Mouse (Mus musculus): Measurements from ENCODE around the gene BC016579. TPM values are rescaled to one million over a fixed set of nuclear protein-coding genes. Genes with fewer than 3 reads are reported as not detected.

The BC016579 gene
- polyA plus RNA-seq, 1 experiment: not detected

DNA sequence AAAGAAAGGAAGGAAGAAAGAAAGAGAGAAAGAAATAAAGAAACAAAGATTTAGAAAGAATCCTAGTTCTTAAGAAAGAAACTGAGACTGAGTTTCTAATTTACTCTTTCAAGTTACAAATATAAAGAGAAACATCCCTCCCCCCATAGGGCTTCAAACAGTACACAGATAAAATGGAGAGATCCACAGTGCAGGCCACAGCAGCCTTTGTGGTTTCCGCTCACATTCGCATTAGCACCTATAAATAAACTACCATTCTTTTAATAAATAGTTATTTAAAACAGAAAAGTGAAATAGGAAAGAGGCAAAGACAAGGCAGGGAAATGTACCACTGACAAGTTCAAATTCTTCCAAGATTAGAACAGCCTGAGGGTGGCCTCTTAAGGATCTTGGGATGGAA lies 29.1 kb downstream of the BC016579 start:
- H3K27ac ChIP-seq (replicated peaks; ENCODE audit: low read depth, low read length): no peak overlapping the region
- H3K4me3 ChIP-seq (ENCODE audit: insufficient read depth, low read depth, low read length): no peak overlapping the region
- H3K4me1 ChIP-seq (ENCODE audit: control insufficient read depth, insufficient read depth, insufficient read length, low read length): no peaks in the 10 kb centered on the region

DNA sequence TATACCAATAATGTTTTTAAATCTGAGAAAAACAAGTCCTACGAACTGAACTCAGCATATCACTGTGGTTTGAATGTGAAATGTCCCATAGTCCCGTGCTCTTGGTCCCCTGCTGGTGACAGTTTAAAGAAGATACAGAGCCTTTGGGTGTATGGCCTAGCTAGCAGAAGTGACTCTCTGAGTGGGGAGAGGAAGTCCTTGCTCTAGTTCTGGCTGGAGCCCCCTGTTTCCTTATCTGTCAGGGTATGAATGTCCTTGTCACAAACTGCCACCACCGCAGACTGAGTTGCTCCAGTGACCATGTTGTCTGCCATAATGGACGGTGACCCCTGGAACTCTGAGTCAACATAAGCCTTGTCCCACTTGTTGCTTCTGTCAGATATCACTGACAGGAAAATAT lies 30.6 kb downstream of the BC016579 start:
- Histone ChIP-seq H3K4me1 (ENCODE audit: control insufficient read depth, insufficient read depth, insufficient read length, low read length) (no peaks in the 10 kb centered on the region), H3K4me3 (ENCODE audit: insufficient read depth, low read depth, low read length) (no peak overlapping the region)

DNA sequence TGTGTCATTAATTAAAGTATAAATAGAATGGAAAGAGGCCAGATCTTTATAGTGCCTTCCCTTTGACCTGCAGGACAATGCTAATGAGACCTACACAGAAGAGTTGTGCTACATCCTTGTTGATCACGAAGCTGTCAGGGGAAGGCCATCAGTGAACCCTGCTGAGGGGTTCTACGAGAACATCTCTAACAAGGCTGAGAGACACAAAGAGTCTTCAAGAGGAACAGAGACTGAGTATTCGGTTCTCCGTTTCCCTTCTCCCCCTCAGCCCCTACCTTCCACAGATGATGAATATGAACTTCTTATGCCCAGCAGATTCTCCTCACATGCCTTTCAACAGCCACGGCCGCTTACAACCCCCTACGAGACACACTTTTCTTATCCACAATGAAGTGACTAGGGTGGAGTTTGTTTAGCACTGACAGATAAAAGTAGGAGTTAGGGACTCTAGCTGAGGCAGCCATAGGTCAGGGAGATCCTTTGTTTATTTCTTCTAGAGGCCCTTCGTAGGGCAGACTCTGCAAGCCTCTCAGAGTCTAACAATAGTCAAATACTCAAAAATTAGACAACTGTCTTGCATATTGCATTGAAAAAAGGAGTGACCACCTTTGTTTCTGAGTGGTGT lies 34.0 kb downstream of the BC016579 start:
- Histone ChIP-seq H3K27ac (replicated peaks; ENCODE audit: low read depth, low read length) (no peak overlapping the region), H3K4me3 (ENCODE audit: insufficient read depth, low read depth, low read length) (no peak overlapping the region), H3K4me1 (ENCODE audit: control insufficient read depth, insufficient read depth, insufficient read length, low read length) (no peaks in the 10 kb centered on the region)

More for the DNA sequence above, 30.6 kb downstream of the BC016579 start:
- H3K27ac ChIP-seq (replicated peaks; ENCODE audit: low read depth, low read length): no peak overlapping the region

DNA sequence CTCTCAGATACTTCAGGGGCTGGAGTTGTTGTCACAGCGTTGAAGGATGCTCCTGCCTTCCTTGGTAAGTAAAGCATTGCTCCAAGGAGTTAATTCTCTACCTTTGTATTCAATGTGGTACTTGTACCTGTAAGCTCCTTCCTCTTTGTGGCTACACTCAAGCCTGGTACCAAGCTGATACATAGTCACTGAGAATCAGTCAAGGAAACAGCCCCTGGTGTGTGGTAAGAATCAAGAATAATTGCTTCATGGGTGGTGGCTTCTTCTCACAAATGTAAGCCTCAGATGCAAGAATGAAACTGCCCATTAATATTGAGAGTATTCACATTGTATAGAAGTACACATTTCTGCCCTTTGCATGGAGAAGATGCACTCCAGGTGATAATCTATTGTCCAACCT lies 37.9 kb downstream of the BC016579 start:
- Histone ChIP-seq H3K27ac (replicated peaks; ENCODE audit: low read depth, low read length) (no peak overlapping the region), H3K4me1 (ENCODE audit: control insufficient read depth, insufficient read depth, insufficient read length, low read length) (no peaks in the 10 kb centered on the region), H3K4me3 (ENCODE audit: insufficient read depth, low read depth, low read length) (no peak overlapping the region)

DNA sequence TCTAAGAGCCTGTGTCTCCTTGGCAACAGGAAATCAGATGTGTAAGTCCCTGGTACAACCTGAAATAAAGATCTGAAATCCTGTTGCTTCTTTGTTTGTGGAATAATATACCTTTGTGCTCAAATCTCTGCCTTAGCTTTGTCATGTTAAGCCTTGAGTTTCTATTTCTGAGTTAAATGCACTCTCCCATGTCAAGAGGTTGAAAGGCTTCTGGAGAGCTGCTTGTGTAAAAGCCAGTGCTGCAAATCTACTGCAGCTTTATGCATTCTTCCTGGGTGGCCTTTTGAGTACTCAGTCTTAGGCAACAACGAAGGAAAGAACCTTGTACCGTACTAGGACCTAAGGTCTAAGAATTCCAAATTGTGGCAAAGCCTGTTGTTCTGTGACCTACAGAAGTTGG lies 40.6 kb downstream of the BC016579 start:
- Histone ChIP-seq H3K4me3 (ENCODE audit: insufficient read depth, low read depth, low read length) (no peak overlapping the region), H3K27ac (replicated peaks; ENCODE audit: low read depth, low read length) (no peak overlapping the region), H3K4me1 (ENCODE audit: control insufficient read depth, insufficient read depth, insufficient read length, low read length) (no peaks in the 10 kb centered on the region)

DNA sequence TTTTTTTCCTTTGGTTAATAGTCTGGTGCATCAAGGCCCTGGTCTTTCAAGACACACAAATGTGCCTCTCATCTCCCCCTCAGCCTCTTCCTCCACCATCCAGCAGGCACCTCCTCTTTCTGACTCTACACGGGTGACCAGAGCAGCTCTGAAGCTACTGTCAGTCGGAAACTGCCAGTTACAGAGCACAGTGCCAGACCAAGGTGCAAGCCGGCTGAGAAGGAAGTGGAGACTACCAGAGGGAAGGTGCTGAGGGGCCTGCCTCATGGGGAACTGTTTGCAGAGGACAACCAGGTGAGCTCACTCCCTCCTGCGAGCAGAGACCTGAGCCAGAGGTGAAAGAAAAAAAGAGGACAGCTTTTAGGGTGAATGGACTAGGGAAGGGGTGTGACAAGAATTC lies 43.6 kb downstream of the BC016579 start, which contains the start of gene Gcsam:
Gene Gcsam (plus strand): TSS at position 114 of the 400 bp plus-strand sequence.
- no peak within 1 kb of the TSS for H3K4me3 ChIP-seq (ENCODE audit: insufficient read depth, low read depth, low read length)
- H3K27ac ChIP-seq (replicated peaks; ENCODE audit: low read depth, low read length): no peak within 1 kb of the TSS
- no peaks in the 10 kb centered on the region for H3K4me1 ChIP-seq (ENCODE audit: control insufficient read depth, insufficient read depth, insufficient read length, low read length)

DNA sequence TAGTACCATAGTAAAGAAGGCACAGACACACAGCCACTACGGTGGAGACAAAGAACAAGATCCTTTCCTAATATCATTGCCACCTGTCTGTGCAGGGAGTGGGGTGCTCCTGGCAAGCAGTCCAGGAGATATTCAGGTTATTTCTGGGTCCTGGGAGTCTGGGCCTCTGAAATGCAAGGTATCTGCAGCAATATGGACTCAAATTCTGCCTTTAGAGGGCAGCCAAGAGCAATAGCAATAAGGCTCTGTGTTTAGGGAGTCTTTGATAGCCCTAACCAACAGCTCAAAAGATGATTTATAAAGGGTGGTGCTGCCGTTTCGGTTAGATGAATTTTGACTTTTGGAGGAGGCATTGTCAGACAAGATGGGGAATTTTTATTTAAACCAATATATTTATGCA lies 44.6 kb downstream of the BC016579 start:
- Histone ChIP-seq H3K4me3 (ENCODE audit: insufficient read depth, low read depth, low read length) (no peak overlapping the region), H3K4me1 (ENCODE audit: control insufficient read depth, insufficient read depth, insufficient read length, low read length) (no peaks in the 10 kb centered on the region), H3K27ac (replicated peaks; ENCODE audit: low read depth, low read length) (no peak overlapping the region)

DNA sequence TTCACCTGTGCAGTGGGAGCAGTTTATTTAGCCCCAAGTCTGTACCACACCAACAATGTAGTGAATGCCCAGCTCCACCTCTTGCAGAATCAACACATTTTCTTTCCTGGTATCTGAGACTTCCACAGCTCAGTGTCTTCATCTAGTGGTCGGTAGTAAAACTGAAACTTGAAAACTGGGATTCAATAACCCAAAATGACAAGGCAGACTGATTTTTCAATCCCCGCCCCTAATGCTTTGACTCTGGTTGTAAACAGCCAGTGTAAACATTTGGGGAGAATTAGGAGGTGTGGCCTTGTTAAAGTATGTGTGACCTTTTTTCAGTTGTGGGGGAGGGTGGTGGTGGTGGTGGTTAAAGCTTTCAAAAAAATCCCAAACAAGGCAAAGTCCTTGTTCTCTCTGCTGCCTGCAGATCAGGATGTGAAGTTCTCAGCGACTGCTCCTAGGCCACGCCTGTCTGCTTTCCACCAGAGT lies 45.4 kb downstream of the BC016579 start:
- no peaks in the 10 kb centered on the region for H3K4me1 ChIP-seq (ENCODE audit: control insufficient read depth, insufficient read depth, insufficient read length, low read length)
- peak overlapping the region; percentile 42 for H3K27ac ChIP-seq (replicated peaks; ENCODE audit: low read depth, low read length)
- H3K4me3 ChIP-seq (ENCODE audit: insufficient read depth, low read depth, low read length): 0 out of 2 replicates have a peak overlapping the region, but pooled peaks have one; percentile 19

DNA sequence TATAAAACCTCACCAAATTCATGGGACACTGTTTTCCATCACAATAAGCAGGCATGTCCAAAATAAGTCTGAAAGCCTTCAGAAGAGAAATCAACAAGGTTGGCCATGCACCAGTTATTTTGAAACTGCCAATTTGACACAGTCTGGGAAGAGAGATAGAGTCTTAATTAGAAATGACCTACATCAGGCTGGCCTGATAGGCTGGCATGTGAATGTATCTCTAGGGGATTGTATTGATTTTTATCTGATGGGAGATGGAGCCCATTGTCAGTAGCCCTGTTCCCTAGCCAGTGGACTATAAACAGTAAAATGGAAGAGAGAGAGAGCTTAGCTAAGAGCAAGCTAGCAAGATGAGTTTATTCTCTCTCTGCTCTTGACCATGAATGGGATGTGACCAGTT lies 58.4 kb downstream of the BC016579 start:
- Histone ChIP-seq H3K4me1 (ENCODE audit: control insufficient read depth, insufficient read depth, insufficient read length, low read length) (no peaks in the 10 kb centered on the region), H3K27ac (replicated peaks; ENCODE audit: low read depth, low read length) (no peak overlapping the region), H3K4me3 (ENCODE audit: insufficient read depth, low read depth, low read length) (no peak overlapping the region)

DNA sequence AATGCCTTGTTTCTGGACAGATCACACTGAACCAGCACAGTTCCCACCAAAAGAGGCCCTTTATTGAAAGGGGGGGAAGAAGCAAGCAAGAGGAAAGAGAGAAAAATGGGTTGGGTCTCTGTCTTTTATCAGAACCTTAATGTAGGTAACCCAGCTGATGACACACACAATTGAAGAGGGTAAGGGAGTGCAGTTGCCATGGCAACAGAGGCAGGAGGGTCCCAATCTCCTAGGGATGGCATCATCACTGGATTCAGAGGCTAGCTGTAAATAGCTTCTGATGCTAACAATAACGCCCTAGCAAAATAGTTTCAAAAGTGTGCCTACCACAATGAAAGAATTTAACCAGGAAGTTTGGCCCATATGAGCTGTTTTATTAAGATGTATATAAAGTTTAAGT lies 60.2 kb downstream of the BC016579 start:
- Histone ChIP-seq H3K27ac (replicated peaks; ENCODE audit: low read depth, low read length) (no peak overlapping the region), H3K4me3 (ENCODE audit: insufficient read depth, low read depth, low read length) (no peak overlapping the region), H3K4me1 (ENCODE audit: control insufficient read depth, insufficient read depth, insufficient read length, low read length) (no peaks in the 10 kb centered on the region)

DNA sequence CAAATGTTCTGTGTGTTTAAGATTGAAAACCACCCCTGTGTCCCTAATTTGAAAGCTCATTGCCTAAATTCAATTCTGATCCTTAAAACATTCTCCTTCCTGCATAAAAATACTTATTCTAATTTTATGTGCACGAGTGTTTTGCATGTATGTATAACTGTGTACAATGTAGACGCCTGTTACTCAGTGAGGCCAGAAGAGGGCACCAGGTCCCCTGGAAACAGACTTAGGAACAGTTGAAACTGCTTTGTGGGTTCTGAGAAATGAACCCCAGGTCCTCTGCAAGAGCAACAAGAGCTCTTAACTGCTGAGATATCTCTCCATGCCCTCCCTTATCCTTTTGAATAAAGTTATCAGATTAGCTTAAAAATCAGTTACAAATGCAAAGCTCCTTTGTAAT lies 71.4 kb downstream of the BC016579 start:
- no peaks in the 10 kb centered on the region for H3K4me1 ChIP-seq (ENCODE audit: control insufficient read depth, insufficient read depth, insufficient read length, low read length)
- H3K4me3 ChIP-seq (ENCODE audit: insufficient read depth, low read depth, low read length): no peak overlapping the region
- H3K27ac ChIP-seq (replicated peaks; ENCODE audit: low read depth, low read length): no peak overlapping the region

DNA sequence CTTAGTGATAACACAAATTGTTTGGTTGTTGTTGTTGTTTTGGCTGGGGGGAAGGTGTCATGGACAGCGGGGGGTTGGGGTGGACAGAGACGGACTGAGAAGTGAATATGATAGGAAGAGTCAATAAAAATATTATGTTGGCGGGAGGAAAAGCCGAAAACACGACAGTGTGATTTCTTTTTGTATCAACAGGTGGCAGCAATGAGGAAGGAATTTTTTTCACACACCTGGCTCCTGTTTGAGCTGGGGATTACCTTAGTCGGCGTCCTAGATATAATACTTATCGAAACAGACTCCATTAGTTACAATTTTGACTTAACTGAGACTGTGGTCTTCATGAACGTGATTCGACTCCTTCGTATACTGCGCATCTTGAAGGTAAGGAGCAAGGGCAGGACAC lies 74.0 kb downstream of the BC016579 start:
- Histone ChIP-seq H3K27ac (replicated peaks; ENCODE audit: low read depth, low read length) (no peak overlapping the region), H3K4me1 (ENCODE audit: control insufficient read depth, insufficient read depth, insufficient read length, low read length) (no peaks in the 10 kb centered on the region), H3K4me3 (ENCODE audit: insufficient read depth, low read depth, low read length) (no peak overlapping the region)

Other genes starting within 250 kb of the BC016579 start
- 39.3 and 47.9 TPM in 2 replicates for gene Cd200, start 245.0 kb downstream of the BC016579 start, polyA plus RNA-seq (2012; ENCODE audit: insufficient read depth, insufficient read length, missing spikeins)
- not detected in 2 replicates for gene Gm609, start 161.1 kb downstream of the BC016579 start, polyA plus RNA-seq (2012; ENCODE audit: insufficient read depth, insufficient read length, missing spikeins)
- not detected in 2 replicates for gene Gm17783, start 122.0 kb downstream of the BC016579 start, polyA plus RNA-seq (2012; ENCODE audit: insufficient read depth, insufficient read length, missing spikeins)
- gene Slc9c1, start 118.8 kb downstream of the BC016579 start, polyA plus RNA-seq (2012; ENCODE audit: insufficient read depth, insufficient read length, missing spikeins): not detected in 2 replicates
- gene Gcsam, start 43.7 kb downstream of the BC016579 start, polyA plus RNA-seq (2012; ENCODE audit: insufficient read depth, insufficient read length, missing spikeins): 0.48 TPM in 1 of 2 replicates, not detected in the other
- gene Tmprss7, start 39.6 kb upstream of the BC016579 start, polyA plus RNA-seq (2012; ENCODE audit: insufficient read depth, insufficient read length, missing spikeins): not detected in 2 replicates
- not detected in 2 replicates for gene Tagln3, start 70.5 kb upstream of the BC016579 start, polyA plus RNA-seq (2012; ENCODE audit: insufficient read depth, insufficient read length, missing spikeins)
- gene Abhd10, start 88.9 kb upstream of the BC016579 start, polyA plus RNA-seq (2012; ENCODE audit: insufficient read depth, insufficient read length, missing spikeins): 9.8 and 18.2 TPM in 2 replicates

All from brown adipose tissue, adult 24 weeks (tissue).